Mouse (Mus musculus): ENCODE measurements around the gene Gm49318. TPM values are rescaled to one million over a fixed set of nuclear protein-coding genes. Genes with fewer than 3 reads are reported as not detected.

Gm49318 gene
- polyA plus RNA-seq (2012; fragmentation: generic; extraction: Trizol), result not detected

GRCm38 (mm10) chr9:22070791-22071573, at the start of gene Gm49318, which contains the start of gene Zfp653:
Gm49318 (minus strand) TSS chr9:22071259.
Zfp653 (minus strand) TSS chr9:22071376.

GRCm38 (mm10) chr9:22116740-22117426, 45.8 kb upstream of the Gm49318 start, which contains the start of gene Elof1:
Elof1 (minus strand) TSS chr9:22117172.

GRCm38 (mm10) chr9:22098993-22099696, 28.1 kb upstream of the Gm49318 start, which contains the start of gene Cnn1:
Cnn1 (plus strand) TSS chr9:22099216.

GRCm38 (mm10) chr9:22085022-22085834, 14.2 kb upstream of the Gm49318 start, which contains the start of gene Ecsit:
Ecsit (minus strand) TSS chr9:22085438.

GRCm38 (mm10) chr9:22051958-22052254, 19.2 kb downstream of the Gm49318 start, which contains the start of gene Elavl3:
Elavl3 (minus strand) TSS chr9:22052023.

GRCm38 (mm10) chr9:22002194-22003162, 68.6 kb downstream of the Gm49318 start, which contains the start of the genes Ccdc151 and Prkcsh:
Ccdc151 (minus strand) TSS chr9:22002634.
Prkcsh (plus strand) TSS chr9:22002806.

GRCm38 (mm10) chr9:21989230-21990110, 81.6 kb downstream of the Gm49318 start, which contains the start of gene Rgl3:
Rgl3 (minus strand) TSS chr9:21989446.

Other genes starting within 250 kb of the Gm49318 start
- gene Angptl8, start 235.7 kb downstream of the Gm49318 start, polyA plus RNA-seq (2012; fragmentation: generic; extraction: Trizol), result not detected
- gene Dock6, start 218.6 kb downstream of the Gm49318 start, polyA plus RNA-seq (2012; fragmentation: generic; extraction: Trizol), result 10 to 100 TPM in 1 of 2 experiments, 1 to 10 TPM in 1; 2.3 to 10.7 TPM
- 10 to 100 TPM in 1 of 2 experiments, 1 to 10 TPM in 1; 2.4 to 10.6 TPM for gene Rab3d, start 153.1 kb downstream of the Gm49318 start, polyA plus RNA-seq (2012; fragmentation: generic; extraction: Trizol)
- gene Ccdc159, start 143.8 kb downstream of the Gm49318 start, polyA plus RNA-seq (2012; fragmentation: generic; extraction: Trizol), result 1 to 10 TPM; 2.1 to 6.2 TPM
- gene Tmem205, start 143.7 kb downstream of the Gm49318 start, polyA plus RNA-seq (2012; fragmentation: generic; extraction: Trizol), result 100 to 1,000 TPM in 1 of 2 experiments, 10 to 100 TPM in 1; 68.4 to 138 TPM
- gene Plppr2, start 134.2 kb downstream of the Gm49318 start, polyA plus RNA-seq (2012; fragmentation: generic; extraction: Trizol), result 10 to 100 TPM; 10.1 to 21.5 TPM
- gene Swsap1, start 115.5 kb downstream of the Gm49318 start, polyA plus RNA-seq (2012; fragmentation: generic; extraction: Trizol), result 1 to 10 TPM; 6.5 to 8.7 TPM
- under 1 TPM; 0.04 to 0.52 TPM for gene Epor, start 107.8 kb downstream of the Gm49318 start, polyA plus RNA-seq (2012; fragmentation: generic; extraction: Trizol)
- gene Rgl3, start 81.8 kb downstream of the Gm49318 start, polyA plus RNA-seq (2012; fragmentation: generic; extraction: Trizol), result 10 to 100 TPM in 1 of 2 experiments, 1 to 10 TPM in 1; 4.1 to 10.4 TPM
- 1 to 10 TPM in 1 of 2 experiments, under 1 TPM in 1; 0.64 to 1.9 TPM for gene Ccdc151, start 68.6 kb downstream of the Gm49318 start, polyA plus RNA-seq (2012; fragmentation: generic; extraction: Trizol)
- 100 to 1,000 TPM; 110 to 200 TPM for gene Prkcsh, start 68.5 kb downstream of the Gm49318 start, polyA plus RNA-seq (2012; fragmentation: generic; extraction: Trizol)
- gene Elavl3, start 19.2 kb downstream of the Gm49318 start, polyA plus RNA-seq (2012; fragmentation: generic; extraction: Trizol), result under 1 TPM in 1 of 2 experiments, not detected in 1; 0.05 TPM
- 10 to 100 TPM in 1 of 2 experiments, 1 to 10 TPM in 1; 4.2 to 10.3 TPM for gene Zfp653, start 117 bp upstream of the Gm49318 start, polyA plus RNA-seq (2012; fragmentation: generic; extraction: Trizol)
- 10 to 100 TPM; 15.6 to 33.1 TPM for gene Ecsit, start 14.2 kb upstream of the Gm49318 start, polyA plus RNA-seq (2012; fragmentation: generic; extraction: Trizol)
- gene Cnn1, start 28.0 kb upstream of the Gm49318 start, polyA plus RNA-seq (2012; fragmentation: generic; extraction: Trizol), result under 1 TPM; 0.05 to 0.18 TPM
- gene Elof1, start 45.9 kb upstream of the Gm49318 start, polyA plus RNA-seq (2012; fragmentation: generic; extraction: Trizol), result 100 to 1,000 TPM; 183 to 259 TPM
- gene Acp5, start 64.5 kb upstream of the Gm49318 start, polyA plus RNA-seq (2012; fragmentation: generic; extraction: Trizol), result not detected
- gene Pigyl, start 85.6 kb upstream of the Gm49318 start, polyA plus RNA-seq (2012; fragmentation: generic; extraction: Trizol), result 10 to 100 TPM; 51.2 to 91.4 TPM
- gene Zfp872, start 116.8 kb upstream of the Gm49318 start, polyA plus RNA-seq (2012; fragmentation: generic; extraction: Trizol), result not detected
- 1 to 10 TPM; 1.4 to 5.2 TPM for gene Zfp809, start 154.5 kb upstream of the Gm49318 start, polyA plus RNA-seq (2012; fragmentation: generic; extraction: Trizol)
- gene Zfp599, start 188.6 kb upstream of the Gm49318 start, polyA plus RNA-seq (2012; fragmentation: generic; extraction: Trizol), result under 1 TPM; 0.06 to 0.71 TPM
- gene Zfp810, start 236.4 kb upstream of the Gm49318 start, polyA plus RNA-seq (2012; fragmentation: generic; extraction: Trizol), result under 1 TPM in 1 of 2 experiments, not detected in 1; 0.04 TPM